Mouse (Mus musculus): ENCODE measurements around the gene Gm281.
"Not testable (repeated sequence)": the region's sequence is repeated elsewhere in the genome, so short reads cannot be mapped to it uniquely, and the experiment has no call there.

Gene Gm281

DNA sequence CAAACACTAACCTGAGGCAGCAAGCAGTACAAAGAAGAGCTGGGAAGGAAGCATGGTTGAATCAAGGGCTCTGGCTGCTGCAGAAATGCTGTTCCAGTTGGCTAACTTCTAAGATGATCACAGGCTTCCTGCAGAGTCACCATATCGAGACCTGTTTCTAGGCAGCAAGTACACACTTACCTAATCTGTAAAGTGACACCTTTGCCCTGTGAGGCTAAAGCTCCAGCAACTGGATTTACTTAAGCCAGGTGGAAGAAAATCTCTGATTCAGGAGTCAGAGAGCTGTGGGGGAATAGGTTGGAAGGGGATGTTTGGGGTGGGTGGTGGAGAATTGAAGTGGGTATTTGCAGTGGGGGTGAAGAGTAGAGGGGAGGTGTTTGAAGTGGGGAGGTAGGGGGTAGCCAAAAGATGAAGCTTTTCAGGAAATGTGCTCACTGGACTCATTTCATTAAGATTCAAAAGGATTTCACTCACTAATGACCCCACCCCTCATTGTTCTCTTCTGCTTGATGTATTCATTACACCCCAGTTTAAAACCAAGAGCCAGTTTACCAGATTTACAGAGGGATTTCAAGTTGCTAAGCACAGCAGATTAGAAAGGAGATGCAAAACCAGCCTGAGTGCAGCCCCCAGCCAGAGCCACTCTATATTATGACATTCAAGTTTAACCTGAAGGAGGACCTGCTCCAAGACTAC lies at the start of gene Gm281:
TSS of gene Gm281 (minus strand) at position 92 of the 696 bp plus-strand sequence.
- DNase-seq (ENCODE audit: low spot score in 2 of 2), result no peak

DNA sequence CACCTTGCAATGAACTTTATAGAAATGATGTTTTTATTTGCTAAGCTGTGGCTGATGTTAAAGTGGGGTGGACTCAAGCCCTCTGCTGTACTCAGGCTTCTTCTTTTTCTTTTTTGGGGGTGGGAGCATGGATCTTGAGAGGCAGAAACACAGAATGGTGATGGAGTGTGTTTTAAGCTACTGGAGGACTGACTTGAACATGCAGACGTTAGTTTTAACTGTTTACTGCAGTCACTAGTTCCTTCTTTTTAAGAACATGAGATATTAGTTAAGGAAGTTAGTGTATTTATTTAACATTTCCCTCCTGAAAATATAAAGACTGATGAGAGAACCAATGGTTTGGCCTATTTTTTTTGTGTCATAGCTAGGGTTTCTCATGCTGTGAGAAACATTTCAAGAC lies 49.2 kb upstream of the Gm281 start:
- DNase-seq (ENCODE audit: low spot score in 2 of 2), result no peak

- DNase-seq (ENCODE audit: low spot score in 2 of 2), result no peak
These were observed 48.2 kb upstream of the Gm281 start for GRCm38 (mm10) chr14:13962476-13962875.

DNA sequence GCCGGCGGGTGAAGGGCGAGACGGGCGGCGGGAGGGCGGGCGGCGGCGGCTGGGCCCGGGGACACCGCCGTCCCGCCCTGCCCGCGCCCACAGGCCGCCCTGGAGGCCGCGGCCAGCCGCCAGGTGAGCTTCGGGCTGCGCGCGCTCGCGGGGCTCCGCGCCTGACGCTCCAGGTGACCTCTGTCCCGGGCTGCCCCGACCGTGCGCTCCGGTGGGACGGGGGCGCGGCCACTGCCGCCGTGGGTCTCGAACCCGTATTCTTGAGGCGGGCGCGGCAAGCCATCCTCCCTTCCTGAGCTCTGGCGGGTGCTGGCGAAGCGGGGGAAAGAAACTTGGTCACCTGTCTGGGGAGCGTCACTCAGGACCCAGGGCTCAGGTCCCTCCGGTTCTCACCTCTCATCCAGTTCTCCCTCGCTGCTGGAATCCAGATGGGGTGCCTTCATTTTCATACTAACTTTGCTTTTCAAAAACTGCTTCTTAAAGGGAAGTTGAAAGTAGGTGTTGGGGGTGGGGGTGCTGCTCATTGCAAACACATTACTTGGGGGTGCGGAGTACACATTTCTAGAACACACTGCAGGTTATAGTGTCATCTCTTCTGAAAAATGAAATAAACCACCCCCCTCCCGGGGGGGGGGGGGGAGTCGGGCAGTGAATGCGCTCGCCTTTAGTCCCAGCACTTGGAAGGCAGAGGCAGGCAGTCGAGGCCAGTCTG lies 47.3 kb upstream of the Gm281 start, which contains the start of the genes Atxn7 and Thoc7:
TSS of gene Atxn7 (plus strand) at position 40 of the 712 bp plus-strand sequence.
TSS of gene Thoc7 (minus strand) at position 452 of the 712 bp plus-strand sequence.
- peak; percentile 69 to 71 for DNase-seq (ENCODE audit: low spot score in 2 of 2)

DNA sequence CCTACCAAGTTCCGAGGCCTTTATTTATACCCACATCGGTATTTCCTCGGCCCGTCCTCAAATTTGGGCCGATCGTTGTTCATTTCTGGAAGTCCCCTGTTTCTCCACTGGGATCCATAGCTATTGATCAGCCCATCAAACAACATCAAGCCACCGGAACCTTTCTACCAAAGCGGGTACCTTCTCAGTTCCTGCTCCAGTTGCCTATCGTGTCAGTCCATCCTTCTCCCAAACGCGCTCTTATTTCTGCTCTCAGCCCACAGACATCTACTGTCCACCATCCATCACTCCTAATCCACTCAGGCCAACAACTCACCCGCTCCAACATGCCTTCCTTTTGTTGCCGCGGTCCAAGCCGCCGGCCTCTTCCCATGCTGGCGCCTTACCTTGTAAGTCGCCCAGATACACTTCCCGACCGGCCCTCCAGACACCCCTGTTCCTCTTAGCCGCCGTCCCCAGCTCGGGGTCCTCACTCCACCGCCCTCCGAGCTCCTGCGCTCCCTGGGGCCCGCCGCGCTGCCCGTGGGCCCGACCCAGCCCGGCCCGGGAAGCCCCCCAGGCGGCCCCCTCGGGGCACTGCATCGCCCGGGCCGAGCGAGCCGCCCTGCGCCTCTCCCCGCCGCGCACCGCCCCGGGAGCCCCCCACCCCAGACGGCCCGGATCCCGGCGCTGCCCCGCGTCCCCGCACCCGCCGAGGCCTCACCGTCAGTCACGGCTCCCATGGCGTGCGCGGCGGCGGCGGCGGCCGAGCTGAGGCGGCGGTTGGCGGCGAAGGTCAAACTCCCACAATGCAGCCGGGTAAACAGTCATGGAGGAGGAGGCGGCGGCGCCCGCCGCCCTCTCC lies 46.4 kb upstream of the Gm281 start:
- DNase-seq (ENCODE audit: low spot score in 2 of 2), result peak; percentile 71 to 77

- DNase-seq (ENCODE audit: low spot score in 2 of 2), result peak; percentile 33 to 69
These were observed 45.8 kb upstream of the Gm281 start for GRCm38 (mm10) chr14:13960079-13960478.

GRCm38 (mm10) chr14:13952151-13952550 lies 37.9 kb upstream of the Gm281 start:
- DNase-seq (ENCODE audit: low spot score in 2 of 2), result not testable (repeated sequence)

- peak in 1 of 2 experiments; percentile 71 for DNase-seq (ENCODE audit: low spot score in 2 of 2)
These were observed 36.1 kb upstream of the Gm281 start for GRCm38 (mm10) chr14:13950401-13950800.

DNA sequence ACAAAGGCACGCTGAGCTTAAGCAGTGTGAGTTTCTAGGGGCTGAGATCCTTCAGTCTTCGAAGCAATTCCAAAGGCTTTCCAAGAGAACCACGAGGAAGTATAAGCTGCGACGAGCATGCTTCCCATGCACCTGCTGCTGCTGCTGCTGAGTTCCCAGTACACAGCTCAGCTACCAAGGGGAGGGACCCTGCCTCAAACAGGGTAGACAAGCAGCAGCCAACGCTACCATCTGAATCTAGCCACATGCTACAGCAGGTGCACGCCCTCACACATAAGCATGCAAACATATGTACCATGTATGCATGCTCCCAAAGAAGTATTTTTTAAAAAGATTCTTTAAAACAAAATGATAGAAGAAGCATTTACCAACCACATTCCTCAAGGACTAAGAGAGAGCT lies 34.1 kb upstream of the Gm281 start:
- no peak for DNase-seq (ENCODE audit: low spot score in 2 of 2)

DNA sequence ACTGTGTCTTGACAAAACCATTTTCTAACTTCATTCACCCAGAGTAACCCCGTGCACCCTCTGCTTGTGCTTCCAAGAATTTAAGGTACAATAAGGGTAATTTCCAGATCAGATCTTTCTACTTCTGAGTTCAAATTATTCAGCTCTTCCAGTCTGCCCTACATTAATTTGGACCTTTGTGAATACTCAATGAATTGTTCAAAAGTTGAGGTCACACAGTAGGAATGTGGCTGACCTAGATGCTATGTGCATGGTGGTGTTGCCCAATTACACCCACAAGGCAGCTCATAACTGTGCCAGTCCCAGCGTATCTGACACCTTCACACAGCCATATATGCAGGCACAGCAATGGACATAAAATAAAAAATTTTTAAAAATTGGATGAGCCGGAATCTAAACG lies 30.4 kb upstream of the Gm281 start:
- DNase-seq (ENCODE audit: low spot score in 2 of 2), result no peak

GRCm38 (mm10) chr14:13934052-13934371 lies 19.7 kb upstream of the Gm281 start:
- no peak for DNase-seq (ENCODE audit: low spot score in 2 of 2)

DNA sequence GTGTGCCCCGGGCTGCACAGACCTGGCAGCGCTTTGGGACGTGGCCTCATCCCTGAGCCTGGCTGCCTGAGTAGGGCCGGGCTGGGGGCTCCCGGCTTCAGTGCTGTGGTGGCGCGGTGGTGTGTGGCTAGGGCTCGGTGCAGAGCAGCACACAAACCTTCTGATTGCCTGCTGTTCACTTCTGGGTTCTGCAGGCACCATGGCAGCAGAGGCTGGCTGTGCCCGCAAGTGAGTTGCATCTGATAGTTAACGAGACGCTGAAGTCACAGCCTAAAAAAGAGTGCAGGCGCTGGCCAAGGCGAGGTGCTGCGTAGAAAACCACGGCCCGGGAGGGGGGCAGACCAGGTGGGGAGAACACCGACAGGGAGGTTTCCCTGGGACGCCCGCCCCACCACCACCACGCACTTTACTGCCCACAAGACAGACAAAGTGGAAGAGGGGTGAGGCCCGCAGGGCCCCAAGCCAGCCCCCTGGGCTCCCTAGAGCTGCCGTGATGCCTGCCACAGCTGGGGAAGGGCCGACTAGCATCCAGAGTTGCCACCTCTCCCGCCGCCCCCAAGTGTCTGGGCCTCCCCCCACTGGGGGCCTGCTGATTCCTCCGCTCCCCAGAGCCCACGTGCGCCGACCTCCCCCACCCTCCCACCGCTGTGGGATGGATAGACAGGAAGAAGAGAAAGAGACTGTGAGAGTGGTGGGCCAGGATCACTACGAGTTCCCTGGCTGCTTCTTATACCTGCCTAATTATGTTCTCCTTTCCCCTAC lies 19.2 kb upstream of the Gm281 start:
- no peak for DNase-seq (ENCODE audit: low spot score in 2 of 2)

GRCm38 (mm10) chr14:13917630-13918029 lies 3.4 kb upstream of the Gm281 start:
- DNase-seq (ENCODE audit: low spot score in 2 of 2), result peak; percentile 5 to 43

GRCm38 (mm10) chr14:13917208-13917607 lies 2.9 kb upstream of the Gm281 start:
- DNase-seq (ENCODE audit: low spot score in 2 of 2), result no peak

DNA sequence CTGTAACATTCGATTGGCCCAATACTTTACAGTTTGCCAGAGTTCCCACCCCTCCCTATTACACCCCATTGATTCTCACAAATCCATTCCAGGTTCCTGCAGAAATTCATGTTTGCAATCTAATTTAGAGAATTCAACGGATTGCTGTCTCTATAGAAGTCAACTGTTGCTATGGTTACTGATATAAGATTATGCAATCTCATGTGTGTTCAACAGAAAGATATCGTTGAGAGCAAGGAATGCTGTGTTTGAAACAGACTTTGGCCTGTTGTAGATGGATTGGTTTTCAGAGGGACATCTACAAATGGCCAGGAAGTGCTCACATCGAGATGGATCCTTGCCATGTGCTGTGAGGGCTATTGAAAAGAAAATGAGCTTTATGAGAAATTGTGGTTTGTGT lies 929 bp upstream of the Gm281 start:
- DNase-seq (ENCODE audit: low spot score in 2 of 2), result no peak

DNA sequence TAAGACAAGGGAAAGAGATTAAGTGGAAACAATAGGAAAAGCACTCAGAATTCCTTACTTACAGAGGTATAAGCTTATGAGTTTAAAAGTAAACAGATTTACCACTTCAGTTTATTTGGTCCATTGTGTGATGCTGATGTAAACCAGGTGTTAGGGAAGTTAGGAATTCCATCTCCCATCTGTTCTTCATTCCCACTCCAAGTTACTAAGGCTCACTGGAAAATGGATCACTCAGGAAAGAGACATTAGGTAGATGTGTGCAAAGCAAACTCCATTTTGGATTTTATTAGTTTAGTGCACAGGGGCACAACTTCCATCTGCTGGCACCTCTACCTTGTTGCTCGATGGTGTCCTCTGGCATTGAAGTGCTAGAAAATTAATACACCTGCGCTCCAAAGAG lies 4.1 kb downstream of the Gm281 start:
- DNase-seq (ENCODE audit: low spot score in 2 of 2), result no peak

DNA sequence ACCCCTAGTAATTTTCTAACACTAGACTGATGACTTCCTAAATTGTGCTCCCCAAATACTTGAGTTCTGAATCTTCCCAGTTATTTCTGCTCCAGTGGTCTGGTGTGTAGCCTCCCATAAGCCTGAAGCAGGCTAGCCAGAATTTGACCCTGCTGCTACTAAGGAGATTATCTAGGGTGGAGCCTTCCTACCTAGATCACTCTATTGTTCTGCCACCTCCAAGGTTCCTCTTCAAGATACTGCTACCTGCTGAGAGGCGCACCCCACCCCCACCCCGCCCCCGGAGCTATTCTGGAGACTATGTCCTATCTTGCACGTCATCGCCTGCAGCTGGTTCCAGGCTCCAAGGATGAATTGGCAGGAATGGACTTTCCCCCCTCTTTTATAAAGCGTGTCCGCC lies 7.1 kb downstream of the Gm281 start:
- DNase-seq (ENCODE audit: low spot score in 2 of 2), result no peak

- DNase-seq (ENCODE audit: low spot score in 2 of 2), result no peak
These were observed 7.8 kb downstream of the Gm281 start for GRCm38 (mm10) chr14:13906461-13906860.

GRCm38 (mm10) chr14:13901611-13902067 lies 12.6 kb downstream of the Gm281 start:
- peak; percentile 6 to 23 for DNase-seq (ENCODE audit: low spot score in 2 of 2)

GRCm38 (mm10) chr14:13895198-13895597 lies 19.1 kb downstream of the Gm281 start:
- DNase-seq (ENCODE audit: low spot score in 2 of 2), result no peak

DNA sequence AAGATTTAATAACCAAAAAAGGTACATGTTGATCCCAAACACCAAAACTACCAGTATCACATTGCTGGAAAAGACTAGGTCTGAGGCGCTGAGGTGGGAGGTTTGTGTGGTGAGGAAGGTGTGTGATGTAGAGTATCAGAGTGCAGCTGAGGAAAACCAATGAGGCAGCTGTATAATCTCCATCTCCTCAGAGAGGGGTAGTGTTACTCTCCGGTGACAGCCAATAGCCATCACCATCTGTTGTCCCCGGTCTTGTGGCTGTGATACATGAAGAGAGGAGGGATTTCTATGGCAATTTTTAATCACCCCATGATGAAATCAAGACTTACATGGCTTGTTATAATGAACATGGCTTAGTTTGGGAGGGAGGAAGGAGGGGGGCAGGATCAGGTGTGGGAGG lies 20.5 kb downstream of the Gm281 start:
- DNase-seq (ENCODE audit: low spot score in 2 of 2), result no peak

DNA sequence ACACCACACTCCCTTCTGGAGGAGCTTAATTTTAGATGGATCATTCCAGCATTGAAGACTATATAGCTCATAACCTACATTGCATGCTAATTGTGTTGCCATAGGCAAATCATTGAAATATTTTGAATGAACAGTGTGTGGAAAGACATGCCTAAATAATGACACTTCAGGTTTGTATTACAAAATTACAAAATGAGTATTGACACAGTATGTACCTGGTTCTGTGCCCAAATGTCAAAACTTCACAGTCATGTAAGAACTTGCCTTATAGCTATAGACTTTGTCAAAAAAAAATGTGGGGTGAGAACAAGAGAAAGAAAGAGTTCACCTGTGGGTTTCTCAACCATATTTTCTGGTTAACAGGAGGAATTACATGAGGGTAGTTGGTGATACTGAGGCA lies 52.9 kb downstream of the Gm281 start:
- no peak for DNase-seq (ENCODE audit: low spot score in 2 of 2)
